Mouse (Mus musculus): ENCODE results near the gene Mrpl54. TPM values are rescaled to one million over a fixed set of nuclear protein-coding genes. Genes with fewer than 3 reads are reported as not detected.
A peak's percentile ranks its signal among the peaks of the same experiment; 100 is the strongest.

Gene Mrpl54
- polyA plus RNA-seq (2015; fragmentation: Nextera tagmentation; extraction: Ambion mirVana) = 110 and 112 TPM in 2 replicates

GRCm38 (mm10) chr10:81266211-81267105 is at the start of gene Mrpl54, which contains the start of gene Apba3:
Gene Mrpl54, minus strand, starts transcription at chr10:81266934.
Gene Apba3, plus strand, starts transcription at chr10:81266960.
- TF ChIP-seq EP300 (IDR thresholded peaks at IDR 0.05; ENCODE audit: low read depth) (0 out of 2 replicates have a peak, but pooled peaks have one; percentile 5), CTCF (IDR thresholded peaks at IDR 0.05; ENCODE audit: low read depth) (no peak)
- Histone ChIP-seq H3K4me1 (ENCODE audit: insufficient read depth) (peaks cover 22% of the 10 kb centered on the region), H3K4me2 (ENCODE audit: low read depth, low read length) (peak within 1 kb of the TSS; percentile 81), H3K27me3 (ENCODE audit: insufficient read depth, low read length) (no peaks in the 10 kb centered on the region), H3K27ac (ENCODE audit: low read depth) (peak within 1 kb of the TSS; percentile 74), H3K4me3 (ENCODE audit: low read depth, low read length) (peak within 1 kb of the TSS; percentile 73), H3K36me3 (replicated peaks; ENCODE audit: insufficient read depth, low read length) (peaks cover 26% of the 10 kb centered on the region), H3K9ac (replicated peaks) (peak within 1 kb of the TSS; percentile 72), H3K9me3 (ENCODE audit: low read length) (no peaks in the 10 kb centered on the region)
- peak; percentile 96 for ATAC-seq
- DNase-seq = peak; percentile 96
- under 1% methylated on average over 48 of the region's 48 CpGs for WGBS (ENCODE audit: insufficient replicate concordance)

- TF ChIP-seq CTCF (IDR thresholded peaks at IDR 0.05; ENCODE audit: low read depth) = no peak
- TF ChIP-seq EP300 (IDR thresholded peaks at IDR 0.05; ENCODE audit: low read depth) = no peak
- H3K4me1 ChIP-seq (ENCODE audit: insufficient read depth) = peaks cover 33% of the 10 kb centered on the region
- H3K27me3 ChIP-seq (ENCODE audit: insufficient read depth, low read length) = no peaks in the 10 kb centered on the region
- ATAC-seq = no peak
- H3K4me2 ChIP-seq (ENCODE audit: low read depth, low read length) = no peak overlapping the region
- no peak for DNase-seq
- WGBS (ENCODE audit: insufficient replicate concordance) = 88% methylated on average over 16 of the region's 16 CpGs
- H3K9ac ChIP-seq (replicated peaks) = no peak overlapping the region
- H3K27ac ChIP-seq (ENCODE audit: low read depth) = no peak overlapping the region
- H3K36me3 ChIP-seq (replicated peaks; ENCODE audit: insufficient read depth, low read length) = peaks cover 40% of the 10 kb centered on the region
- no peak overlapping the region for H3K4me3 ChIP-seq (ENCODE audit: low read depth, low read length)
- H3K9me3 ChIP-seq (ENCODE audit: low read length) = no peaks in the 10 kb centered on the region
Observed at GRCm38 (mm10) chr10:81315587-81315986, 48.9 kb upstream of the Mrpl54 start.

- WGBS (ENCODE audit: insufficient replicate concordance) = 68% methylated on average over 7 of the region's 7 CpGs
Observed at GRCm38 (mm10) chr10:81314201-81314600, 47.5 kb upstream of the Mrpl54 start.

GRCm38 (mm10) chr10:81313581-81313980 is 46.8 kb upstream of the Mrpl54 start:
- Histone ChIP-seq H3K9me3 (ENCODE audit: low read length) (no peaks in the 10 kb centered on the region), H3K4me3 (ENCODE audit: low read depth, low read length) (no peak overlapping the region), H3K9ac (replicated peaks) (no peak overlapping the region), H3K4me1 (ENCODE audit: insufficient read depth) (peaks cover 17% of the 10 kb centered on the region), H3K27me3 (ENCODE audit: insufficient read depth, low read length) (no peaks in the 10 kb centered on the region), H3K36me3 (replicated peaks; ENCODE audit: insufficient read depth, low read length) (peaks cover 54% of the 10 kb centered on the region), H3K4me2 (ENCODE audit: low read depth, low read length) (no peak overlapping the region), H3K27ac (ENCODE audit: low read depth) (no peak overlapping the region)
- TF ChIP-seq CTCF (IDR thresholded peaks at IDR 0.05; ENCODE audit: low read depth) (no peak), EP300 (IDR thresholded peaks at IDR 0.05; ENCODE audit: low read depth) (no peak)
- WGBS (ENCODE audit: insufficient replicate concordance) = 94% methylated on average over 13 of the region's 13 CpGs
- DNase-seq (no peak), ATAC-seq (no peak)

More at GRCm38 (mm10) chr10:81314201-81314600, 47.5 kb upstream of the Mrpl54 start:
- Histone ChIP-seq H3K4me3 (ENCODE audit: low read depth, low read length) (no peak overlapping the region), H3K9me3 (ENCODE audit: low read length) (no peaks in the 10 kb centered on the region), H3K27me3 (ENCODE audit: insufficient read depth, low read length) (no peaks in the 10 kb centered on the region), H3K36me3 (replicated peaks; ENCODE audit: insufficient read depth, low read length) (peaks cover 48% of the 10 kb centered on the region), H3K27ac (ENCODE audit: low read depth) (no peak overlapping the region), H3K4me2 (ENCODE audit: low read depth, low read length) (no peak overlapping the region), H3K9ac (replicated peaks) (no peak overlapping the region), H3K4me1 (ENCODE audit: insufficient read depth) (peaks cover 23% of the 10 kb centered on the region)
- no peak for TF ChIP-seq CTCF (IDR thresholded peaks at IDR 0.05; ENCODE audit: low read depth)
- TF ChIP-seq EP300 (IDR thresholded peaks at IDR 0.05; ENCODE audit: low read depth) = no peak
- DNase-seq (no peak), ATAC-seq (no peak)

GRCm38 (mm10) chr10:81309571-81309970 is 42.8 kb upstream of the Mrpl54 start:
- 76% methylated on average over 5 of the region's 5 CpGs for WGBS (ENCODE audit: insufficient replicate concordance)
- TF ChIP-seq EP300 (IDR thresholded peaks at IDR 0.05; ENCODE audit: low read depth) (no peak), CTCF (IDR thresholded peaks at IDR 0.05; ENCODE audit: low read depth) (no peak)
- no peak for ATAC-seq
- DNase-seq = no peak
- Histone ChIP-seq H3K27ac (ENCODE audit: low read depth) (no peak overlapping the region), H3K36me3 (replicated peaks; ENCODE audit: insufficient read depth, low read length) (peaks cover 64% of the 10 kb centered on the region), H3K9ac (replicated peaks) (no peak overlapping the region), H3K9me3 (ENCODE audit: low read length) (no peaks in the 10 kb centered on the region), H3K4me2 (ENCODE audit: low read depth, low read length) (no peak overlapping the region), H3K4me1 (ENCODE audit: insufficient read depth) (peaks cover 2% of the 10 kb centered on the region), H3K27me3 (ENCODE audit: insufficient read depth, low read length) (no peaks in the 10 kb centered on the region), H3K4me3 (ENCODE audit: low read depth, low read length) (no peak overlapping the region)

- Histone ChIP-seq H3K36me3 (replicated peaks; ENCODE audit: insufficient read depth, low read length) (peaks cover 51% of the 10 kb centered on the region), H3K9ac (replicated peaks) (no peak overlapping the region), H3K4me2 (ENCODE audit: low read depth, low read length) (no peak overlapping the region), H3K27me3 (ENCODE audit: insufficient read depth, low read length) (no peaks in the 10 kb centered on the region), H3K9me3 (ENCODE audit: low read length) (no peaks in the 10 kb centered on the region), H3K4me1 (ENCODE audit: insufficient read depth) (peaks cover 28% of the 10 kb centered on the region), H3K4me3 (ENCODE audit: low read depth, low read length) (no peak overlapping the region), H3K27ac (ENCODE audit: low read depth) (no peak overlapping the region)
- no peak for ATAC-seq
- no peak for TF ChIP-seq EP300 (IDR thresholded peaks at IDR 0.05; ENCODE audit: low read depth)
- DNase-seq = no peak
- WGBS (ENCODE audit: insufficient replicate concordance) = 89% methylated on average over 21 of the region's 21 CpGs
Observed at GRCm38 (mm10) chr10:81306837-81307682, 40.3 kb upstream of the Mrpl54 start.
